Mouse (Mus musculus) layer of hippocampus, postnatal 36 days (tissue): Measurements from ENCODE around the gene Pnkd. TPM values are rescaled to one million over a fixed set of nuclear protein-coding genes. Genes with fewer than 3 reads are reported as not detected.
"Not testable (repeated sequence)": the region's sequence is repeated elsewhere in the genome, so short reads cannot be mapped to it uniquely, and the experiment has no call there.

ENCODE experiments used
- DNase-seq, 2 experiments: peaks; one replicate each; pipeline ENCODE4 v3.0.0; 2022
- total RNA-seq, 2 experiments: library from RNA; stranded (reverse); gene quantifications; 2 replicates each; pipeline ENCODE4 v1.2.3; 2021

Gene Pnkd
- total RNA-seq, 2 experiments from 2014 or later = 168 to 188 TPM

GRCm38 (mm10) chr1:74332241-74332763 is 47.6 kb downstream of the Pnkd start:
- peak; percentile 96 to 97 for DNase-seq

- DNase-seq = no peak
These were observed 48.2 kb downstream of the Pnkd start for GRCm38 (mm10) chr1:74332930-74333329.

DNA sequence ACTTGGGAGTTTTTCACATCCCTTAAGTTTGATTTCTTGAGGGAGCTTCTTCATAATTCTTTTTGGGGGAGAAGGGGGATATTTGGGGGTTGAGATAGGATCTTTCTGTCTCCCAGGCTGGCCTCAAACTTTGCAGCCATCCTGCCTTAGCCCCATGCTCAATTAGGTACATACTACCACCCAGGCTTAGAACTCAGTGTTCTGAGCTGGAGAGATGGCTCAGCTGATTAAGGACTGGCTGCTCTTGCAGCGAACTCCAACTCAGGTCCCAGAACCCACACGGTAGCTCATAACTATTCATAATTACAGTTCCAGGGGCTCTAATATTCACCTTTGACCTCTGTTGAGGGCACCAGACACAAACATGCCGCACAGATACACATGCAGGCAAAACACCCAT is 49.9 kb downstream of the Pnkd start:
- no peak for DNase-seq

DNA sequence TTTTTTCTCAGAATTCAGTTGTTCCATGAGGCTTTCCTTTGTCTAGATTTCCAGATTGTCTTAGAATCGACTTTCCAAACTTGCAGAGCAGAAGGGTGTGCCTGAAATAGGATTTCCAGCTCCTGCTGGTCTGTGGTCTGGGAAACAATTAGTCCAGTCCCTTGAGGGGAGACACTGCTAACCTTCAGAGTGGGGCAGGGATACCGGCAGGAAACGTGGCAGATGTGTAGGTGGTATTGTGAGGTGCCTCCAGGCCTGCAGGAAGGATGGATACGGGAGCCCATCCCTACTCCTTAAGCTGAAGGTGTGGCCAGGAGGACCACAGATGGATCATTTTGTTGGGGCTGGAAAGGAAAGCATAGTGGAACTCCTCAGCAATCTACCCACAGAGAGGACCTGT is 50.3 kb downstream of the Pnkd start:
- DNase-seq = no peak

DNA sequence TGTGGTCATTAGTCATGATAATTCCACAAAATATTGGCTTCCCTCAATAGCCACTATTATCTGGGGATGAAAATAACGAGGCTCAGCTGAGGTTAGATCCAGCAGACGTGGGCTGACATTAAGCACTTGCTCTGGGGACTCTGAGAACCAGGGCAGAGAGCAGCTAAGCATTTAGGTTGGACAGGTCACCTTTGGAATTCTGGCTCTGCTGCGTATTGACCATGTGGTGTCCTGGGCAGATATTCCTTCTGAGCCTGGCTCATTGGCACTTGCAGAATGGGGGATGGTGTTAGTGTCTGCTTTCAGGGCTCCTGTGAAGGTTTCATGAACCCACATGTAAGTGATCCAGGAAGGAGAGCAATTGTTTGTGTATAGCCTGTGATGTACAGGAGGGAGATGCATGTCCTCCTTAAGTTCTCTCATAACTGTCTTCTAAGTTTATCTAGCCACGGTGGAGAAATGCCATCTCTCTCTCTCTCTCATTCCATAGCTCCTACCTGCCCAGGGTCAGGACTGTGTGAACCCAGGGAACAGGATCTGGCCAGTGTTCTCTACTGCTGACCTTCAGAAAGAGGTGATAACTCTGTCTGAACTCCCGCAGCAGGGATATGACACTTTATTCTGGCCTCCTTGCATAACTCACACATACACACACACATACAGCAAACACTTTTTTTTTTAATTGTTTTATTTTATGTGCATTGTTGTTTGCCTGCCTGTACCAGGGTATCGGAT is 50.9 kb downstream of the Pnkd start:
- no peak for DNase-seq

GRCm38 (mm10) chr1:74337241-74337771 is 52.6 kb downstream of the Pnkd start:
- DNase-seq = no peak

DNA sequence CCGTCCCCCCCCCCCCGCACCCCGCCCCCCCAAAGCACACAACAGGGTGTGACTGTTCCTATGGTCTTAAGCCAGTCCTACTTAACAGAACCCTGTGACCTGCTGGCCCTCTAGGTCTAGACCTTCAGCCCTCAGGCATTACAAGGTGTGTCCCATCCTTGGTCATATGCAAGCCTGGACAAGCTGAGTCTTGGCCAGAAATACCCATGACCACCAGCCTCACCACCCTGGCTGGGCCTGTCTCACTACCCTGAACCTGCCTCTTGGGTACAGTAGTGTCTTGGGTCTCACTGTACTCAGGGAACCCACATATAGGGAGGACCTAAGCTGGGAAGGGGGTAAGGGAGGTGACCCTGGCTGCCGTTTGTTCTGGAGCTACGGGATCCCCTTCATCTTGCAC is 53.3 kb downstream of the Pnkd start:
- no peak for DNase-seq

DNA sequence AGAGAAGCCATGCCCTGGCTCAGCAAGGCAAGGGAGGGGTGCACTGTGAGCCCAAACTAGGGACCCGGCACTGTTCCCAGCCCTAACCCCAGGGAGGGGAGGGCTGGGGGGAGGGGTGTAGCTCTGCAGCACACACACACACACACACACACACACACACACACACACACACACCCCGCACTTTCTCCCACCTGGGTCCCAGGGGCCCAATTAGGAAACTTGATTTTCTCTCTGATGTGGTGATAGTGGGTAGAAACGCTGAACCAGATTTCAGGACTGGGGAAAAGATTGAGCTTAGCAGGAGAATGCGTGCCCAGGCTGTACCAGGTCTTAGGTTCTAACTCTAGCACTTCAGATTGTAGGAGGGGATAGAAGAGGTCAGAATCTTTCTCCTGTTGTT is 53.9 kb downstream of the Pnkd start:
- DNase-seq = no peak

- DNase-seq = no peak
These were observed 55.2 kb downstream of the Pnkd start for GRCm38 (mm10) chr1:74339917-74340316.

- peak; percentile 42 to 63 for DNase-seq
These were observed 55.6 kb downstream of the Pnkd start for GRCm38 (mm10) chr1:74340361-74340764.

DNA sequence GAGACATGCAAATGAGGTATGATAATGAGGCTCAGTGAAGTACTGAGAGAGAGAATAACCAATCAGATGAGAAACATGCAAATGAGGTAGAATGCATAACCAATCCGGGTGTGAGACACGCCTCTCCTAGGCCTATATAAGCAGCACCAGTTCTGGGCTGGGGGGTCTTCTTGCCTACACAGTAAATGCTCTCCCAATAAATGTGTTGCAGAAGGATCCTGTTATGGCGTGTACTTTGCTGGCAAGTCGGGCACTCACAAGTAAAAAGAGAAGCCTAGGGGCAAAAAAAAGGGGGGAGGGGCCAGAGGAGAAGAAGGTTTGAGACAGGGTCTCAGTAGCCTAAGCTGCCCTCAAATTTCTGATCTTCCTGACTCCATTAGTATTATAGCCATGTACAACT is 56.3 kb downstream of the Pnkd start:
- not testable (repeated sequence) for DNase-seq

- peak in 1 of 2 experiments; percentile 16 for DNase-seq
These were observed 57.2 kb downstream of the Pnkd start for GRCm38 (mm10) chr1:74341898-74342297.

DNA sequence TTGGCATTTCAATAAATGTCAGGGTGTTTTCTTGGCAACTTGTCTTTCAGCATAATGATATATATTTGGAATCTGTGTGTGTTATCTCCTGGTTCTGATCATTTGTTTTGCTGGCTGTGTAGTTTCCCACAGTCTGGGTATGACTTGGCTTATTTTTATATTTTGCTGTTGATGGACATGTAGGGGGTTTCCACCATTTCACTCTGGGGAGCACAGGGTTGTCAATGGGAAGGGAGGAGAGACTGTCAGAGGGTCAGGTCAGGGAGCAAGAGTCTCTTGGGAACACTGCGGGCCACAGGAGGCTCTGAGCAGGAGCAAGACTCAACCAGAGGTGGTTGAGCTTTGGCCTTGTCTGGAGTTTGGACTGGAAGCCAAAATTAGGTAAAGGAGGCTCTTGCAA is 57.6 kb downstream of the Pnkd start:
- DNase-seq = no peak

DNA sequence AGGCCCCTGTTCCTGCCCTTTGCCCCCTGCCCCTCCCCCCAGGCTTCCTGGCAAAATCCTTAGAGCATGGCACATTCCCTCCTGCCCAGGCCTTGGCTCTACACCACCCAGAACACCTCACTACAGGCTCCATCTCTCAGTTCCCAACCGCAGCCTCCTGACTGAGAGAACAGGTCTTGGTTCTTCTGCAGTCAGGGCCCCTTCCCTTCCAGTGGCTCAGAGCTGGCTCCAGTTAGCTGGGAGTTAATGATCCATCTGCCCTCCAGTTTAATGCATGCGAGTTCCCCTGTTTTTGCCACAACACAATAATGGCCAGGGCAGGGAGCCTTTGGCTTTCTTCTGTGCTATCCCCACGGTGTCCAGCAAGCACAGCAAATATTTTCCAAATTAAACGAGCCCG is 58.4 kb downstream of the Pnkd start:
- no peak for DNase-seq

DNA sequence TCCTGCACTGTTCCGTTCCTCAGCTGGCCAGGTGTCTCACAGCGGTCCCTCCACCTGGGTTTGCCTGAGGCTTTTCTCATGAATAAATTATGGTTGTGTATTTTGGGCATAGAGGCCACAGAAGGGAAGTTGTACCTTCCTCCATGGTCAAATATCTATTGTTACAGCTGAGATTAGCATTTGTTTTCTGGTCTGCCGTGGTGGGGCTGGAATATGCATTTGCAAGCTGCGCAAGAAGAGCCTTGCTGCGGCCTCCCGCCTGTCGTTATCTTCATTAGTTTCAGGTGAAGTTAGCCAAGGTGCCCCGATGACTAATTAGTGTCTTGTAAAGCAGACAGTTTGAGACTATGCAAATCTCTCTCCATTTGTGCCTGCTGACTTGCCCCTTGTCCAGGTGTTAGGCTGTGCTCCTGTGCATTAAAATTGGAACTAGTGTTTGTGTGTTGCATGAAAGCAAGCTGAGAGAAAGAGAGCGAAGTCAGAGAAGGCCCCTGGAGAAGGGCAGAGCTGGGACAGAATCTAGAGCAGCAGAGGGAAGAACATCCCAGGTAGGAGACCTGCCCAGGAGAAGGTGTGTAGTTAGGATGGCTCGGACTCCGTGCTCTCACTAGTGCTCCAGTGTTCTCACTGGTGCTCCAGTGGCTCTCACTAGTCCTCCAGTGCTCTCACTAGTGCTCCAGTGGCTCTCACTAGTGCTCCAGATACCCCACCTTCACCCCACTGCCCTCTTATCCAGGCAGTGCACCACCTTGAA is 59.6 kb downstream of the Pnkd start:
- no peak for DNase-seq

DNA sequence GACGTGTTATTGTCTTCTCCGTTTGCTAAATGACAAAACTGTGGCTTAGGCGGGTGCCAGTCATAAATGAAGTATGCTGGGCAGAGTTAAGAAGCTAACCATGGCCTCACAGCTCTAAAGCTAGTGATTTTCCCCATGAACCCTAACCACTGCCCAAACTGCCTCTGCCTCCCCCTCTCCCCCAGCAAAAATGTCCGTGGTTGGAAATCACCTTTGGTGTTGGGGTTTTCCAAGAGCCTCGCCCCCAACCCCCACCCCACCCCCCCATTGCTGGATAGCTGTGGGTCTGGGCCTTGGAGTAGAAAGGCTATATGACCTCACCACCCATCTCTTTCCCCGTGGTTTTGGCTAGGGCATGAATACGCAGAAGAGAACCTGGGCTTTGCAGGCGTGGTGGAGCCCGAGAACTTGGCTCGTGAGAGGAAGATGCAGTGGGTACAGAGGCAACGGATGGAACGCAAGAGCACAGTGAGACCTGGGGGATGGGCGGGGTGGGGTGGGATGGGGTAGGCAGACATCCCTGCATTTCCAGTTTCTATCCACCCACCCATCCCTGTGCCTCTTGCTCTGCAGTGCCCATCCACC is 66.5 kb downstream of the Pnkd start:
- DNase-seq = no peak

- no peak for DNase-seq
These were observed 67.9 kb downstream of the Pnkd start for GRCm38 (mm10) chr1:74352532-74353096.

GRCm38 (mm10) chr1:74353453-74354229 is 68.9 kb downstream of the Pnkd start:
- no peak for DNase-seq

DNA sequence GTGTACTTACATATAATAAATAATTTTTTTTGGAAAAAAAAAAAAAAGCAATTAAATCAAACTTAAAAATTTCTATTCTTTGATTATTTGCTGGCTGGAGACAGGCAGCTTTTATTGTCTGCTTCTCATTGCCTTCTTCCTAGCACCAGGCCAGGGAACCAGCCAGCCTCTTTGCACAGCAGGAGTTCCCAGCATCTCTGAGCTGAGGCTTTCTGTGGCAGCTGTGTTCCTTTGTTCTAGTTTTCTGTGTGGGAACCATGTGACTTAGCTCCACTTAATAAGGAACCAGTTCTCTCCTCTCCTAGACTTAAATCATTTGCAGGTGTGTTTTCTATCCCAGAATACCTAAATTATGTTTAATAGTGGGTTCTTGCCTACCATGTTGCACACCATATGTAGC is 72.8 kb downstream of the Pnkd start:
- DNase-seq = no peak

GRCm38 (mm10) chr1:74359952-74360517 is 75.3 kb downstream of the Pnkd start:
- no peak for DNase-seq

DNA sequence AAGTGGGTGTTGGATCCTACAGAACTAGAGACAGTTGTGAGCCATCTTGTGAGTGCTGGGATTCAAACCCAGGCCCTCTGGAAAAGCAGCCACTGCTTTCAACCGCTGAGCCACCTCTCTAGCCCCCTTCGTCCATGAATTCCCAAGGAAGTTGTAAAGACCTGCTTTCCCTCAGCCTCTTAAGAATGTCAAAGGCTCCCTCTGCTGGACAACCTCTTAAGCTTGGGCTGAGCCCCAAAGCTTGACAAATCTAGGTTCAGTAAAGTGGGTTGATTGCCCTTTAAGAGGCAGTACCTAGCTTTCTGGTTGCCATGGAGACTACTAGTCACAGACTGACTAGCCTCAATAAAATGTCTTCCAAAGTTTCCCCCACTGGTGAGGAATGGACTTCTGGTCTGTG is 77.1 kb downstream of the Pnkd start, which contains the start of gene Catip:
Gene Catip, plus strand, starts transcription at position 297 of the 400 bp plus-strand sequence.
- peak; percentile 57 to 66 for DNase-seq
